Mouse (Mus musculus) hindbrain, embryonic 11.5 days (tissue): ENCODE measurements around the gene Zim1. TPM values are rescaled to one million over a fixed set of nuclear protein-coding genes. Genes with fewer than 3 reads are reported as not detected.
A peak's percentile ranks its signal among the peaks of the same experiment; 100 is the strongest.

ENCODE experiments used
- ATAC-seq: fragments of 200-750 bp; cut with Nextera tagmentation; 2 replicates; pipeline ENCODE4 v1.8.0; 2017; ENCODE audit warnings: mild to moderate bottlenecking, moderate TSS enrichment, moderate library complexity; ENCODE audit not compliant: low FRiP score
- DNase-seq: peaks from one replicate; pipeline ENCODE4 v3.0.0-alpha.2; 2015; ENCODE audit warnings: low spot score
- H3K27ac ChIP-seq: fragments of 300-500 bp; sonication (generic); 2 replicates; pipeline ENCODE4 v1.5.1; 2014; ENCODE audit warnings: mild to moderate bottlenecking, low read depth, low read length
- H3K27me3 ChIP-seq: fragments of 300-500 bp; sonication (generic); 2 replicates; pipeline ENCODE4 v1.6.1; 2014; ENCODE audit warnings: mild to moderate bottlenecking, low read length, moderate library complexity, mixed read lengths; ENCODE audit not compliant: control insufficient read depth, insufficient read depth
- H3K36me3 ChIP-seq: fragments of 300-500 bp; sonication (generic); 2 replicates; pipeline ENCODE4 v1.6.1; 2014; ENCODE audit warnings: mild to moderate bottlenecking, low read length, moderate library complexity, mixed read lengths; ENCODE audit not compliant: control insufficient read depth, insufficient read depth
- H3K4me1 ChIP-seq: fragments of 300-500 bp; sonication (generic); replicated peaks from 2 replicates; pipeline ENCODE4 v1.6.1; 2014; ENCODE audit warnings: low read length, mixed read lengths; ENCODE audit not compliant: control insufficient read depth, insufficient read depth
- H3K4me2 ChIP-seq: fragments of 300-500 bp; sonication (generic); replicated peaks from 2 replicates; pipeline ENCODE4 v1.6.1; 2014; ENCODE audit warnings: mild to moderate bottlenecking, low read depth, low read length
- H3K4me3 ChIP-seq: fragments of 300-500 bp; sonication (generic); 2 replicates; pipeline ENCODE4 v1.5.1; 2014; ENCODE audit warnings: low read depth, low read length
- H3K9ac ChIP-seq: fragments of 300-500 bp; sonication (generic); 2 replicates; pipeline ENCODE4 v1.6.1; 2014; ENCODE audit warnings: low read depth, low read length
- H3K9me3 ChIP-seq: fragments of 300-500 bp; sonication (generic); 2 replicates; pipeline ENCODE4 v1.6.1; 2016; ENCODE audit warnings: low read length; ENCODE audit not compliant: control insufficient read depth
- WGBS: fragments of 180-500 bp; shearing (Covaris S2); extraction: QIAGEN DNeasy Blood & Tissue Kit; methylation state at CpG from one replicate; pipeline ENCODE4 v1.1.7; 2014; 5-methylcytosine and 5-hydroxymethylcytosine counted together
- polyA plus RNA-seq: library from polyadenylated mRNA; unstranded; fragments of >200 nt; fragmentation: Nextera tagmentation; extraction: Ambion mirVana; gene quantifications from 2 replicates; pipeline ENCODE4 v1.2.1, GENCODE M21; 2014

The Zim1 gene
- polyA plus RNA-seq = 2.1 and 2.6 TPM in 2 replicates

- Histone ChIP-seq H3K4me1 (no peaks in the 10 kb centered on the region), H3K36me3 (no peaks in the 10 kb centered on the region), H3K9me3 (no peaks in the 10 kb centered on the region), H3K27me3 (no peaks in the 10 kb centered on the region), H3K4me2 (peak within 1 kb of the TSS; percentile 72), H3K9ac (no peak within 1 kb of the TSS), H3K4me3 (peak within 1 kb of the TSS; percentile 39), H3K27ac (no peak within 1 kb of the TSS)
- 13% methylated on average over 32 of the region's 32 CpGs for WGBS
- ATAC-seq = peak; percentile 100
- DNase-seq = peak; percentile 90
Observed at GRCm38 (mm10) chr7:6696241-6697045, at the start of gene Zim1. Zim1 (minus strand) TSS chr7:6696450.

GRCm38 (mm10) chr7:6744281-6744904 lies 48.1 kb upstream of the Zim1 start:
- no peak overlapping the region for H3K27ac ChIP-seq
- no peaks in the 10 kb centered on the region for H3K4me1 ChIP-seq
- no peaks in the 10 kb centered on the region for H3K9me3 ChIP-seq
- 81% methylated on average over 10 of the region's 10 CpGs for WGBS
- DNase-seq = no peak
- no peaks in the 10 kb centered on the region for H3K27me3 ChIP-seq
- no peak for ATAC-seq
- H3K4me2 ChIP-seq = no peak overlapping the region
- no peaks in the 10 kb centered on the region for H3K36me3 ChIP-seq
- H3K9ac ChIP-seq = no peak overlapping the region
- no peak overlapping the region for H3K4me3 ChIP-seq

GRCm38 (mm10) chr7:6736060-6736459 lies 39.8 kb upstream of the Zim1 start:
- Histone ChIP-seq H3K9ac (no peak overlapping the region), H3K4me1 (no peaks in the 10 kb centered on the region), H3K27me3 (no peaks in the 10 kb centered on the region), H3K27ac (no peak overlapping the region), H3K9me3 (no peaks in the 10 kb centered on the region), H3K4me3 (no peak overlapping the region), H3K36me3 (no peaks in the 10 kb centered on the region), H3K4me2 (no peak overlapping the region)
- DNase-seq (no peak), ATAC-seq (no peak)
- 83% methylated on average over 1 of the region's 1 CpGs for WGBS

- no peaks in the 10 kb centered on the region for H3K4me1 ChIP-seq
- no peaks in the 10 kb centered on the region for H3K27me3 ChIP-seq
- ATAC-seq = no peak
- peak overlapping the region; percentile 55 for H3K4me3 ChIP-seq
- no peak overlapping the region for H3K27ac ChIP-seq
- H3K4me2 ChIP-seq = peak overlapping the region; percentile 33
- H3K9me3 ChIP-seq = peaks cover 11% of the 10 kb centered on the region; the same call in 1 of the 2 replicates
- DNase-seq = peak; percentile 16
- peak overlapping the region; percentile 31; the same call in 1 of the 2 replicates for H3K9ac ChIP-seq
- 61% methylated on average over 4 of the region's 4 CpGs for WGBS
- no peaks in the 10 kb centered on the region for H3K36me3 ChIP-seq
Observed at GRCm38 (mm10) chr7:6731930-6732329, 35.7 kb upstream of the Zim1 start.

- Histone ChIP-seq H3K36me3 (no peaks in the 10 kb centered on the region), H3K9me3 (peaks cover 11% of the 10 kb centered on the region; the same call in 1 of the 2 replicates), H3K27me3 (no peaks in the 10 kb centered on the region), H3K4me1 (no peaks in the 10 kb centered on the region), H3K27ac (no peak overlapping the region), H3K4me3 (peak overlapping the region; percentile 55), H3K9ac (no peak overlapping the region), H3K4me2 (peak overlapping the region; percentile 33)
- 52% methylated on average over 3 of the region's 3 CpGs for WGBS
- ATAC-seq (no peak), DNase-seq (peak; percentile 10)
Observed at GRCm38 (mm10) chr7:6731373-6731772, 35.1 kb upstream of the Zim1 start.

GRCm38 (mm10) chr7:6730801-6731200 lies 34.6 kb upstream of the Zim1 start:
- Histone ChIP-seq H3K4me2 (peak overlapping the region; percentile 33), H3K9me3 (peaks cover 11% of the 10 kb centered on the region; the same call in 1 of the 2 replicates), H3K4me1 (no peaks in the 10 kb centered on the region), H3K4me3 (peak overlapping the region; percentile 55), H3K36me3 (no peaks in the 10 kb centered on the region), H3K27me3 (no peaks in the 10 kb centered on the region), H3K27ac (peak overlapping the region; percentile 17; the same call in 1 of the 2 replicates), H3K9ac (peak overlapping the region; percentile 53)
- DNase-seq = peak; percentile 56
- no peak for ATAC-seq
- 45% methylated on average over 15 of the region's 15 CpGs for WGBS

- WGBS = 31% methylated on average over 23 of the region's 24 CpGs
- Histone ChIP-seq H3K9ac (peak within 1 kb of the TSS; percentile 58), H3K36me3 (no peaks in the 10 kb centered on the region), H3K4me1 (no peaks in the 10 kb centered on the region), H3K4me2 (peak within 1 kb of the TSS; percentile 65), H3K27me3 (no peaks in the 10 kb centered on the region), H3K9me3 (peaks cover 11% of the 10 kb centered on the region; the same call in 1 of the 2 replicates), H3K4me3 (peak within 1 kb of the TSS; percentile 55), H3K27ac (peak within 1 kb of the TSS; percentile 84)
- ATAC-seq = peak; percentile 47
- DNase-seq = peak; percentile 91
Observed at GRCm38 (mm10) chr7:6730241-6730640, 34.0 kb upstream of the Zim1 start, which contains the start of the genes Peg3 and Usp29. Peg3 (minus strand) TSS chr7:6730431. Usp29 (plus strand) TSS chr7:6730578.

- Histone ChIP-seq H3K4me1 (no peaks in the 10 kb centered on the region), H3K36me3 (no peaks in the 10 kb centered on the region), H3K9ac (peak overlapping the region; percentile 58), H3K27me3 (no peaks in the 10 kb centered on the region), H3K4me2 (peak overlapping the region; percentile 65), H3K27ac (peak overlapping the region; percentile 84), H3K4me3 (peak overlapping the region; percentile 55), H3K9me3 (peaks cover 11% of the 10 kb centered on the region; the same call in 1 of the 2 replicates)
- WGBS = 41% methylated on average over 37 of the region's 37 CpGs
- peak; percentile 66 for ATAC-seq
- DNase-seq = peak; percentile 90
Observed at GRCm38 (mm10) chr7:6729061-6729817, 33.0 kb upstream of the Zim1 start.
